Mouse (Mus musculus): ENCODE results near the gene Tox2.

Tox2 gene

GRCm38 (mm10) chr2:163202884-163203634 lies at the start of gene Tox2:
Gene Tox2 (plus strand): TSS chr2:163203125.
- DNase-seq (ENCODE audit: extremely low read depth, low read depth, low spot score): no peak

- DNase-seq (ENCODE audit: extremely low read depth, low read depth, low spot score): no peak
Measured at GRCm38 (mm10) chr2:163154673-163155072, 48.3 kb upstream of the Tox2 start.

GRCm38 (mm10) chr2:163158979-163159378 lies 43.9 kb upstream of the Tox2 start:
- no peak for DNase-seq (ENCODE audit: extremely low read depth, low read depth, low spot score)

- DNase-seq (ENCODE audit: extremely low read depth, low read depth, low spot score): no peak
Measured at GRCm38 (mm10) chr2:163164461-163164990, 38.4 kb upstream of the Tox2 start.

- no peak for DNase-seq (ENCODE audit: extremely low read depth, low read depth, low spot score)
Measured at GRCm38 (mm10) chr2:163166067-163166805, 36.7 kb upstream of the Tox2 start.

- no peak for DNase-seq (ENCODE audit: extremely low read depth, low read depth, low spot score)
Measured at GRCm38 (mm10) chr2:163171891-163172290, 31.0 kb upstream of the Tox2 start.

GRCm38 (mm10) chr2:163174066-163174465 lies 28.9 kb upstream of the Tox2 start:
- peak; percentile 83 for DNase-seq (ENCODE audit: extremely low read depth, low read depth, low spot score)

GRCm38 (mm10) chr2:163175831-163176230 lies 27.1 kb upstream of the Tox2 start:
- DNase-seq (ENCODE audit: extremely low read depth, low read depth, low spot score): peak; percentile 79

GRCm38 (mm10) chr2:163176502-163176901 lies 26.4 kb upstream of the Tox2 start:
- DNase-seq (ENCODE audit: extremely low read depth, low read depth, low spot score): peak; percentile 84

- DNase-seq (ENCODE audit: extremely low read depth, low read depth, low spot score): no peak
Measured at GRCm38 (mm10) chr2:163187552-163187951, 15.4 kb upstream of the Tox2 start.

GRCm38 (mm10) chr2:163189596-163189995 lies 13.3 kb upstream of the Tox2 start:
- no peak for DNase-seq (ENCODE audit: extremely low read depth, low read depth, low spot score)

- no peak for DNase-seq (ENCODE audit: extremely low read depth, low read depth, low spot score)
Measured at GRCm38 (mm10) chr2:163190004-163190441, 12.9 kb upstream of the Tox2 start.

GRCm38 (mm10) chr2:163192485-163192884 lies 10.4 kb upstream of the Tox2 start:
- DNase-seq (ENCODE audit: extremely low read depth, low read depth, low spot score): no peak

- DNase-seq (ENCODE audit: extremely low read depth, low read depth, low spot score): no peak
Measured at GRCm38 (mm10) chr2:163194015-163194414, 8.9 kb upstream of the Tox2 start.

- no peak for DNase-seq (ENCODE audit: extremely low read depth, low read depth, low spot score)
Measured at GRCm38 (mm10) chr2:163194543-163194942, 8.4 kb upstream of the Tox2 start.

- no peak for DNase-seq (ENCODE audit: extremely low read depth, low read depth, low spot score)
Measured at GRCm38 (mm10) chr2:163195106-163195833, 7.7 kb upstream of the Tox2 start.

- DNase-seq (ENCODE audit: extremely low read depth, low read depth, low spot score): no peak
Measured at GRCm38 (mm10) chr2:163195834-163196145, 7.1 kb upstream of the Tox2 start.

GRCm38 (mm10) chr2:163201897-163202296 lies 1.0 kb upstream of the Tox2 start:
- DNase-seq (ENCODE audit: extremely low read depth, low read depth, low spot score): no peak

GRCm38 (mm10) chr2:163202553-163202883 lies 407 bp upstream of the Tox2 start:
- DNase-seq (ENCODE audit: extremely low read depth, low read depth, low spot score): no peak

- DNase-seq (ENCODE audit: extremely low read depth, low read depth, low spot score): no peak
Measured at GRCm38 (mm10) chr2:163203635-163204547, 966 bp downstream of the Tox2 start.
